Mouse (Mus musculus): Measurements from ENCODE around the gene Cers5. TPM values are rescaled to one million over a fixed set of nuclear protein-coding genes. Genes with fewer than 3 reads are reported as not detected.

The Cers5 gene
- polyA plus RNA-seq, 1 experiment, result 0.06 TPM

- TF ChIP-seq GATA1 (IDR thresholded peaks at IDR 0.05; ENCODE audit: low read length), result no peak
These were observed 27.0 kb upstream of the Cers5 start for GRCm38 (mm10) chr15:99799706-99800105.

- TF ChIP-seq GATA1 (IDR thresholded peaks at IDR 0.05; ENCODE audit: low read length), result no peak
These were observed 25.2 kb upstream of the Cers5 start for GRCm38 (mm10) chr15:99797898-99798297.

GRCm38 (mm10) chr15:99796735-99797134, 24.1 kb upstream of the Cers5 start:
- no peak for TF ChIP-seq GATA1 (IDR thresholded peaks at IDR 0.05; ENCODE audit: low read length)

GRCm38 (mm10) chr15:99796066-99796465, 23.4 kb upstream of the Cers5 start:
- TF ChIP-seq GATA1 (IDR thresholded peaks at IDR 0.05; ENCODE audit: low read length), result no peak

- no peak for TF ChIP-seq GATA1 (IDR thresholded peaks at IDR 0.05; ENCODE audit: low read length)
These were observed 19.6 kb upstream of the Cers5 start for GRCm38 (mm10) chr15:99792221-99792815.

DNA sequence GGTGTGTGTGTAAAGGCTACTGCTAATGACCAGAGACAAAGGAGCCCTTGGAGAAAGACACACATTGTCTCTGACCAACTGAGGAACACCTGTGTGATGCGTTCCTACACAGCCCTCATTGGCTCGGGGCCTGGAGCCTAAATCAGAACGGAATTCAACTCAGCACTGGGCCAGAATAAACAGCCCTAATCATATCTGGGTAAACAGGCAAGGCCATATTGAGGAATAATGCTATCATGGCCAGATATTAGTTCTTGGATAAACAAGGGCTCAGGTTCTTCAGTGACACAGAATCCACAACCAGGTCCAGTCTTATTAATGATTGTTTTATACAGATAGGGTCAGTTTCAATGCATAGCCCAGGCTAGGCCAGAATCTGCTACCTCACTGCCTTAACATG, 18.3 kb upstream of the Cers5 start:
- no peak for TF ChIP-seq GATA1 (IDR thresholded peaks at IDR 0.05; ENCODE audit: low read length)

DNA sequence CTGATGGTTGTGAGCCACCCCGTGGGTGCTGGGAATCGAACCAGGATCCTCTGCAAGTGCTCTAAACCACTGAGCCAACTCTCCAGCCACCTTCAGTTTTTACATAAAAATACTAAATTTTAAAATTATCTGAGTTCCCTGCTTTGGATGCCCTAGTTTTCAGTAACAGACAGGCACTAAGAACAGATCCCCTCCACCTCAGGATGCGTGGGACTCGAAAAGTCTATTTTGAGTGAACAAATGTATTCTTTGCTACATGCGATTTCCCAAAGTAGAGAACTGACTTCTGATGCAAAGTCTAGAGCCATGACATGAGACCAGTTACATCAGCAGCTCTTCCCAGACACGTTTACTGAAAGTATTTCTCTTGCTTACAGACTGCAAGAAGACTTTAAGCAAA, 17.8 kb upstream of the Cers5 start:
- TF ChIP-seq GATA1 (IDR thresholded peaks at IDR 0.05; ENCODE audit: low read length), result no peak

GRCm38 (mm10) chr15:99787625-99788120, 15.0 kb upstream of the Cers5 start:
- TF ChIP-seq GATA1 (IDR thresholded peaks at IDR 0.05; ENCODE audit: low read length), result no peak

DNA sequence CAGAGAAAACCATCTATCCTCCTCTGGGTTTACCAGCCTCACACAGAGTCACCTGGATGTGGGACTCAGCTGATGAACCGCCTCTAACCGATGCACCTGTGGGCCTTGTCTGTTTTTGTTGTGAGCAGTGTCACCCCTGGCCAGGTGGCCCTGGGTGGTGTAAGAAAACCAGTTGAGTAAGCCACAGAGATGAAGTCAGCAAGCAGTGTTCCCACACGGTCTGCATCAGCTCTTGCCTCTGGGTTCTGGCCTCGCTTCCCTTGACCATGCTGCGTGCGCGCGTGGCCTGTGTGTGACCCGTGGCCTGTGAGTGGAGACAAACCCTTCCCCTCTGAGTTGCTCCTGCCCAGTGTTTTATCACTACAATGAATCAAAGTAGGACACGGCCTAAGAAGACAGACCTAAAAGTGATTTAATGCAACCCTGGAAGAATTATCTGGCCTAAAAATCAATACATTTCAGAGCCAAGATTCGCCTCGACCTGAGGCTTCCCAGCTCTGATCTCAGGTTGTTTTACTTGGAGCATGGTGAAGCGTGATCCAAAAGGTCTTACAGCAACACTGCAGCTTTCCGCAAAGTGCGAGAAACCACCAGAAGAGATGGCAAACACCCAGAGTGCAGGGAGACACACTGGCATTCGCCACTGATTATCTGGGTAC, 6.1 kb upstream of the Cers5 start:
- TF ChIP-seq GATA1 (IDR thresholded peaks at IDR 0.05; ENCODE audit: low read length), result no peak

GRCm38 (mm10) chr15:99778148-99778547, 5.5 kb upstream of the Cers5 start:
- no peak for TF ChIP-seq GATA1 (IDR thresholded peaks at IDR 0.05; ENCODE audit: low read length)

- no peak for TF ChIP-seq GATA1 (IDR thresholded peaks at IDR 0.05; ENCODE audit: low read length)
These were observed 240 bp upstream of the Cers5 start for GRCm38 (mm10) chr15:99772925-99773324.

DNA sequence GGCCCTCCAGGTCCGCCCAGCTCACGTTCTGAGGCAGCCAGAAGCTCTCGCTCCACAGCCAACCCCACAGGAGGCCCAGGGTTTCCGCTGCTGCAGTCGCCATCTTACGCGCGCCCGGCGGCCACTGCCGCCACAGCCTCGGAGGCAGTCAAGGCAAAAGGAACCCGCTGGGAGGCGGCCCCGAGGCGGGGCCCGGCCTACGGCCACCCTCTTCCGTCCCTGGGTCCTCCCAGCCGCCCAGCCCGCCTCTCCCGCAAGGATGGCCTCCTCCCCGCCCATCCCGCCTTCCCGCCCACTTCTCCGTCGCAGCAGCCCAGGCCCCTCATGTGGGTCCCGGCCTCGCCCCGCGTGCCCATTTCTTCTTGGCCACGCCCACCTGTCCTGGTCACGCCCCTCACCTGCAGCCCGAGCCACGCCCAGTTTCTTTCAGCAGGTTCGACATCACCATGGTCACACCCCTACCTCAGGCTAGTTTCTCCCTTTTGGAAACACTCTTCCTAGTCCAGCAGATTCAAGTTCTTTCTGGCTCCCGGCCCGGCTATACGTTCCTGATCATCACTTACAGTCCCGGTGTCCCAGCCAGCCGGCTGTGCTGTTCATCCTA, 306 bp downstream of the Cers5 start:
- TF ChIP-seq GATA1 (IDR thresholded peaks at IDR 0.05; ENCODE audit: low read length), result no peak

- TF ChIP-seq GATA1 (IDR thresholded peaks at IDR 0.05; ENCODE audit: low read length), result no peak
These were observed 946 bp downstream of the Cers5 start for GRCm38 (mm10) chr15:99771601-99772276.

GRCm38 (mm10) chr15:99771004-99771500, 1.6 kb downstream of the Cers5 start:
- TF ChIP-seq GATA1 (IDR thresholded peaks at IDR 0.05; ENCODE audit: low read length), result no peak

- no peak for TF ChIP-seq GATA1 (IDR thresholded peaks at IDR 0.05; ENCODE audit: low read length)
These were observed 3.9 kb downstream of the Cers5 start for GRCm38 (mm10) chr15:99768761-99769160.

DNA sequence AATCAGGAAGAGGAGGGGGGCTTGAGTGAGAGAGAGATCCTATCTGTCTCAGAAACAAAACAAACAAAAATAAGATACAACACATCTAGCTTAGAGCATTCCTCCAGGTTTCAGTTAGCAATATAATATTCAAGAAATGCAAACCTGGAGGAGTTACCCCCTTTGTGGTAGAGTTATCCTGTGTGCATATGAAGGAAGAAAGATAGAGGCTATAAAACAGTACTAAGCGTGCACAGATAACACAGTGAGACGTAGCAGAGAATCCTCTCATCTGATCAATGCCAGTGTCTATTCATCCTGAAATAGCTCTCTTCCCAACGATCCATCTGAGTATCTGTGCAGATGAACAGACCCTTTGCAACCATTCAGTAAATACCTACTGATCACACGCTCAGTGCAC, 5.2 kb downstream of the Cers5 start:
- TF ChIP-seq GATA1 (IDR thresholded peaks at IDR 0.05; ENCODE audit: low read length), result no peak

All from G1E-ER4 (cell line).